Mouse (Mus musculus) bone marrow macrophage, adult 2 months (primary cell): ENCODE results near the gene Myo18a.

Source experiments
- CTCF ChIP-seq: IDR thresholded peaks from 2 replicates; pipeline ENCODE4 v1.5.1; 2012; ENCODE audit warnings: low read depth, mild to moderate bottlenecking, low read length, moderate library complexity
- POLR2A ChIP-seq: IDR thresholded peaks from 2 replicates; pipeline ENCODE4 v1.6.1; 2012; ENCODE audit warnings: mild to moderate bottlenecking, low read depth, low read length, borderline replicate concordance

DNA sequence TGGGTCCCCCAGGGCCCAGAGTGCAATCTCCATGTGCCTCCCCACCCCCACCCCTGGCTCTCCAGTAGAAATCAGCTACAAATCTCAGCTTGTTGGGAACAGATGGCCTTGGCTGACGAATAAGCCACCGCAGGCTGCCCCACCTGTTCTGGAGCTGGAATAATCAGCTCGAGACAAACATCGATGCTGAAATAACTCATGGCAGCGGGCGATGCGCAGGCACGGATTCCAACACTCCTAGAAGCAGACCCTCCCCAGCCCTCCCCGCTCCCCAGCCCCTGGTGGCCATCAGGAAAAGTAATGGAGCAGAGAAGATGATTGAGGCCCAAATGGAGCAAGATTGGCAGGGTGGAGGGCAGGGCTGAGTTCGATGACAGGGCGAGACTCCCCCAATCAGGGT is 109.2 kb downstream of the Myo18a start:
- TF ChIP-seq POLR2A (no peak), CTCF (no peak)
